Mouse (Mus musculus) neural tube, embryonic 15.5 days (tissue): ENCODE measurements around the gene Syt7. TPM values are rescaled to one million over a fixed set of nuclear protein-coding genes. Genes with fewer than 3 reads are reported as not detected.

Experiments used
- ATAC-seq: fragments of 200-750 bp; cut with Nextera tagmentation; 2 replicates; pipeline ENCODE4 v1.8.0; 2017; ENCODE audit warnings: mild to moderate bottlenecking, moderate TSS enrichment, moderate library complexity; ENCODE audit not compliant: low FRiP score
- H3K27ac ChIP-seq: fragments of 300-500 bp; sonication (generic); replicated peaks from 2 replicates; pipeline ENCODE4 v1.5.1; 2015; ENCODE audit warnings: mild to moderate bottlenecking, inconsistent platforms
- H3K27me3 ChIP-seq: fragments of 300-500 bp; sonication (generic); replicated peaks from 2 replicates; pipeline ENCODE4 v1.6.1; 2015; ENCODE audit warnings: inconsistent platforms
- H3K36me3 ChIP-seq: fragments of 300-500 bp; sonication (generic); 2 replicates; pipeline ENCODE4 v1.6.1; 2015; ENCODE audit warnings: inconsistent platforms
- H3K4me1 ChIP-seq: fragments of 300-500 bp; sonication (generic); 2 replicates; pipeline ENCODE4 v1.6.1; 2015; ENCODE audit warnings: inconsistent platforms
- H3K4me2 ChIP-seq: fragments of 300-500 bp; sonication (generic); 2 replicates; pipeline ENCODE4 v1.6.1; 2015; ENCODE audit warnings: inconsistent platforms, mild to moderate bottlenecking, moderate library complexity
- H3K4me3 ChIP-seq: fragments of 300-500 bp; sonication (generic); replicated peaks from 2 replicates; pipeline ENCODE4 v1.5.1; 2015; ENCODE audit warnings: mild to moderate bottlenecking, inconsistent platforms
- H3K9ac ChIP-seq: fragments of 300-500 bp; sonication (generic); replicated peaks from 2 replicates; pipeline ENCODE4 v1.6.1; 2015; ENCODE audit warnings: mild to moderate bottlenecking, inconsistent platforms
- H3K9me3 ChIP-seq: fragments of 300-500 bp; sonication (generic); replicated peaks from 2 replicates; pipeline ENCODE4 v1.6.1; 2016; ENCODE audit warnings: inconsistent platforms
- whole genome bisulfite sequencing: fragments of 180-500 bp; shearing (Covaris S2); methylation state at CpG from one replicate; pipeline ENCODE4 v1.1.7; 2015; ENCODE audit warnings: mixed read lengths; 5-methylcytosine and 5-hydroxymethylcytosine counted together
- polyA plus RNA-seq: library from polyadenylated mRNA; unstranded; fragments of >200 nt; fragmentation: Nextera tagmentation; extraction: Ambion mirVana; gene quantifications from 2 replicates; pipeline ENCODE4 v1.2.1, GENCODE M21; 2015

Gene Syt7
- polyA plus RNA-seq, 1 experiment from 2014 or later = 17.3 TPM

GRCm38 (mm10) chr19:10427431-10427830, 38.5 kb downstream of the Syt7 start:
- H3K9me3 ChIP-seq = no peaks in the 10 kb centered on the region
- 0 out of 2 replicates have a peak, but pooled peaks cover 5% of the 10 kb centered on the region for H3K27me3 ChIP-seq
- H3K4me2 ChIP-seq = no peak overlapping the region
- peaks cover 32% of the 10 kb centered on the region for H3K4me1 ChIP-seq
- H3K27ac ChIP-seq = no peak overlapping the region
- H3K4me3 ChIP-seq = no peak overlapping the region
- H3K36me3 ChIP-seq = peaks cover 10% of the 10 kb centered on the region; the same call in 1 of the 2 replicates
- ATAC-seq = no peak
- WGBS = 52% methylated on average over 9 of the region's 9 CpGs
- H3K9ac ChIP-seq = no peak overlapping the region

GRCm38 (mm10) chr19:10429371-10429770, 40.5 kb downstream of the Syt7 start:
- no peak overlapping the region for H3K4me3 ChIP-seq
- no peak overlapping the region for H3K27ac ChIP-seq
- H3K4me2 ChIP-seq = no peak overlapping the region
- WGBS = 91% methylated on average over 8 of the region's 8 CpGs
- no peak overlapping the region for H3K9ac ChIP-seq
- no peaks in the 10 kb centered on the region for H3K27me3 ChIP-seq
- H3K4me1 ChIP-seq = peaks cover 28% of the 10 kb centered on the region
- ATAC-seq = no peak
- no peaks in the 10 kb centered on the region for H3K9me3 ChIP-seq
- H3K36me3 ChIP-seq = peaks cover 6% of the 10 kb centered on the region; the same call in 1 of the 2 replicates

GRCm38 (mm10) chr19:10431410-10431809, 42.5 kb downstream of the Syt7 start:
- no peak for ATAC-seq

GRCm38 (mm10) chr19:10431841-10432240, 43.0 kb downstream of the Syt7 start:
- H3K9ac ChIP-seq = no peak overlapping the region
- peaks cover 10% of the 10 kb centered on the region for H3K4me1 ChIP-seq
- no peak overlapping the region for H3K4me3 ChIP-seq
- no peaks in the 10 kb centered on the region for H3K27me3 ChIP-seq
- H3K4me2 ChIP-seq = no peak overlapping the region
- no peaks in the 10 kb centered on the region for H3K9me3 ChIP-seq
- WGBS = 53% methylated on average over 4 of the region's 4 CpGs
- ATAC-seq = no peak
- peaks cover 6% of the 10 kb centered on the region; the same call in 1 of the 2 replicates for H3K36me3 ChIP-seq
- H3K27ac ChIP-seq = no peak overlapping the region

More at GRCm38 (mm10) chr19:10431410-10431809, 42.5 kb downstream of the Syt7 start:
- peaks cover 6% of the 10 kb centered on the region; the same call in 1 of the 2 replicates for H3K36me3 ChIP-seq
- no peak overlapping the region for H3K4me2 ChIP-seq
- peaks cover 14% of the 10 kb centered on the region for H3K4me1 ChIP-seq
- no peak overlapping the region for H3K4me3 ChIP-seq
- WGBS = 64% methylated on average over 3 of the region's 3 CpGs
- no peaks in the 10 kb centered on the region for H3K27me3 ChIP-seq
- no peak overlapping the region for H3K27ac ChIP-seq
- H3K9me3 ChIP-seq = no peaks in the 10 kb centered on the region
- no peak overlapping the region for H3K9ac ChIP-seq

GRCm38 (mm10) chr19:10433225-10433624, 44.3 kb downstream of the Syt7 start:
- 82% methylated on average over 7 of the region's 7 CpGs for WGBS
- no peak overlapping the region for H3K4me3 ChIP-seq
- H3K4me2 ChIP-seq = no peak overlapping the region
- no peak overlapping the region for H3K27ac ChIP-seq
- H3K4me1 ChIP-seq = no peaks in the 10 kb centered on the region
- no peaks in the 10 kb centered on the region for H3K36me3 ChIP-seq
- ATAC-seq = no peak
- H3K27me3 ChIP-seq = no peaks in the 10 kb centered on the region
- H3K9ac ChIP-seq = no peak overlapping the region
- no peaks in the 10 kb centered on the region for H3K9me3 ChIP-seq

GRCm38 (mm10) chr19:10433879-10434540, 45.1 kb downstream of the Syt7 start:
- 70% methylated on average over 9 of the region's 9 CpGs for WGBS
- H3K27ac ChIP-seq = no peak overlapping the region
- no peaks in the 10 kb centered on the region for H3K9me3 ChIP-seq
- no peak overlapping the region for H3K9ac ChIP-seq
- no peak overlapping the region for H3K4me2 ChIP-seq
- H3K4me1 ChIP-seq = no peaks in the 10 kb centered on the region
- no peak overlapping the region for H3K4me3 ChIP-seq
- no peaks in the 10 kb centered on the region for H3K27me3 ChIP-seq
- peaks cover under 1% of the 10 kb centered on the region; the same call in 1 of the 2 replicates for H3K36me3 ChIP-seq
- ATAC-seq = no peak

- 72% methylated on average over 6 of the region's 6 CpGs for WGBS
- Histone ChIP-seq H3K4me3 (no peak overlapping the region), H3K9me3 (no peaks in the 10 kb centered on the region), H3K27me3 (no peaks in the 10 kb centered on the region), H3K36me3 (peaks cover 8% of the 10 kb centered on the region; the same call in 1 of the 2 replicates), H3K9ac (no peak overlapping the region), H3K4me1 (no peaks in the 10 kb centered on the region), H3K4me2 (no peak overlapping the region), H3K27ac (no peak overlapping the region)
- ATAC-seq = no peak
These were observed 46.0 kb downstream of the Syt7 start for GRCm38 (mm10) chr19:10434927-10435326.

- peaks cover 17% of the 10 kb centered on the region; the same call in 1 of the 2 replicates for H3K36me3 ChIP-seq
- no peak overlapping the region for H3K27ac ChIP-seq
- 28% methylated on average over 3 of the region's 3 CpGs for WGBS
- H3K4me2 ChIP-seq = no peak overlapping the region
- no peak overlapping the region for H3K4me3 ChIP-seq
- no peaks in the 10 kb centered on the region for H3K4me1 ChIP-seq
- H3K9me3 ChIP-seq = no peaks in the 10 kb centered on the region
- no peak overlapping the region for H3K9ac ChIP-seq
- peak; percentile 36; the same call in 1 of the 2 replicates for ATAC-seq
- no peaks in the 10 kb centered on the region for H3K27me3 ChIP-seq
These were observed 47.0 kb downstream of the Syt7 start for GRCm38 (mm10) chr19:10435908-10436307.

- WGBS = 33% methylated on average over 1 of the region's 1 CpGs
- H3K36me3 ChIP-seq = peaks cover 22% of the 10 kb centered on the region; the same call in 1 of the 2 replicates
These were observed 47.8 kb downstream of the Syt7 start for GRCm38 (mm10) chr19:10436726-10437125.

GRCm38 (mm10) chr19:10437521-10437920, 48.6 kb downstream of the Syt7 start:
- Histone ChIP-seq H3K9ac (no peak overlapping the region), H3K27me3 (no peaks in the 10 kb centered on the region), H3K9me3 (no peaks in the 10 kb centered on the region), H3K36me3 (peaks cover 25% of the 10 kb centered on the region; the same call in 1 of the 2 replicates), H3K4me2 (no peak overlapping the region), H3K27ac (no peak overlapping the region), H3K4me1 (no peaks in the 10 kb centered on the region), H3K4me3 (no peak overlapping the region)
- WGBS = 76% methylated on average over 1 of the region's 1 CpGs
- ATAC-seq = no peak

More at GRCm38 (mm10) chr19:10436726-10437125, 47.8 kb downstream of the Syt7 start:
- Histone ChIP-seq H3K9ac (no peak overlapping the region), H3K4me3 (no peak overlapping the region), H3K9me3 (no peaks in the 10 kb centered on the region), H3K4me1 (no peaks in the 10 kb centered on the region), H3K27ac (no peak overlapping the region), H3K4me2 (no peak overlapping the region), H3K27me3 (no peaks in the 10 kb centered on the region)
- no peak for ATAC-seq

GRCm38 (mm10) chr19:10444685-10445369, 55.9 kb downstream of the Syt7 start:
- Histone ChIP-seq H3K27ac (no peak overlapping the region), H3K27me3 (no peaks in the 10 kb centered on the region), H3K4me1 (no peaks in the 10 kb centered on the region), H3K4me3 (no peak overlapping the region), H3K36me3 (peaks cover 73% of the 10 kb centered on the region), H3K9ac (no peak overlapping the region), H3K9me3 (no peaks in the 10 kb centered on the region), H3K4me2 (no peak overlapping the region)
- no peak for ATAC-seq
- WGBS = 94% methylated on average over 15 of the region's 15 CpGs

- no peak for ATAC-seq
- Histone ChIP-seq H3K4me1 (no peaks in the 10 kb centered on the region), H3K27me3 (0 out of 2 replicates have a peak, but pooled peaks cover 4% of the 10 kb centered on the region), H3K9me3 (no peaks in the 10 kb centered on the region), H3K36me3 (peaks cover 49% of the 10 kb centered on the region), H3K4me3 (no peak overlapping the region), H3K27ac (no peak overlapping the region), H3K9ac (no peak overlapping the region), H3K4me2 (no peak overlapping the region)
- 93% methylated on average over 7 of the region's 7 CpGs for WGBS
These were observed 59.4 kb downstream of the Syt7 start for GRCm38 (mm10) chr19:10448275-10448674.
